Mouse (Mus musculus): ENCODE results near the gene Cdc42ep4. TPM values are rescaled to one million over a fixed set of nuclear protein-coding genes. Genes with fewer than 3 reads are reported as not detected.

The Cdc42ep4 gene
- total and polyA plus RNA-seq, 3 experiments, result 2.3 to 8.1 (median 3.4) TPM

DNA sequence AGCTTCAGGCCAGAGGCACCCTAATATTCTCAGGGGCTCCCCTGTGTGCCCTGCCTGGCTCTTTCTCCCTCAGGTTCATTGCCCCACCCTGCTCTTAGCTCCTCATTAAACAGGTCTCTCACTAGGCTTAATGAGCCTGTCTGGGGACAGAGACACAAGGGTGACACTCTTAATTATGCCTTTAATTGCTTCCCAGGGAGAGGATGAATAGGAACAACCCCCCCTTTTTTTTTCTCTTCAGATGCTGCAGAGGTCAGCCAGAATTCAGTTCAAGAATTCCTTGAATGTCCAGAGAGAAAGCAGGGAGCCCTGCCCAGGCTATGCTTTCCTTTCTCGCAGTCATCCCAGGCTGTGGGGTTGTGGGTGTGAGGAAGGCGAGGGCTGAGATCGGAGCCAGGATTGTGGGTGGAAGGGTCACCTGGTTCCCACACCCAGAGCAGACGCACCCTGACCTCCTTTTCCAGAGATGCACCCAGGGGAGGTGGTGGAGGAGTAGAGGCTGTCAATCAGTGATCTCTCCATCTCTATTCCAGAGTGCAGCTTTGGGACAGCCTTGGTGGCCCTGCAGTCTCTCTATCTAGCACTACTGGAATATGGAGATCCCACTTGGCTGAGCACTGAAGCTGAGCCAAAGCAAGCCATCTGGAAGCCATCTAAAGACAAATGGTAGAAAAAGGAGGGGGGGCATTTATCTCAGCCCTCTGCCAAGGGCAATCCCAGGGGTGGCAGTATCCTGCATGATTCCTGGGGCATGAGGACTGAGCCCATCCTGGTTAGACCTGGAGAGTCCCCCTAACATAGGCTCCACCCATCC, 26.2 kb downstream of the Cdc42ep4 start:
- TF ChIP-seq ZKSCAN1 (IDR thresholded peaks at IDR 0.05; ENCODE audit: borderline replicate concordance, low read depth, low read length) (no peak), USF2 (conservative IDR thresholded peaks at IDR 0.05; ENCODE audit: low read depth, low read length) (no peak), MYC (IDR thresholded peaks at IDR 0.05; ENCODE audit: low read depth, low read length) (no peak), ETS1 (conservative IDR thresholded peaks at IDR 0.05; ENCODE audit: low read depth, low read length) (no peak), PAX5 (IDR thresholded peaks at IDR 0.05; ENCODE audit: low read length) (no peak), MAX (IDR thresholded peaks at IDR 0.05; ENCODE audit: low read length) (no peak), CTCF (conservative IDR thresholded peaks at IDR 0.05 in 1 of 2, IDR thresholded peaks at IDR 0.05 in 1 of 2; ENCODE audit: low read depth in 2 of 2, low read length in 2 of 2) (no peak), POLR2AphosphoS2 (IDR thresholded peaks at IDR 0.05; ENCODE audit: low read depth, low read length) (no peak), ZNF384 (IDR thresholded peaks at IDR 0.05; ENCODE audit: low read depth, low read length) (no peak), GABPA (IDR thresholded peaks at IDR 0.05; ENCODE audit: insufficient replicate concordance, low read depth, low read length) (no peak), MEF2A (IDR thresholded peaks at IDR 0.05; ENCODE audit: borderline replicate concordance, low read depth, low read length) (no peak), EP300 (IDR thresholded peaks at IDR 0.05; ENCODE audit: low read length) (no peak), JUN (IDR thresholded peaks at IDR 0.05; ENCODE audit: insufficient read depth, low read depth, low read length) (no peak), NELFE (IDR thresholded peaks at IDR 0.05; ENCODE audit: low read depth, low read length) (no peak), IRF4 (IDR thresholded peaks at IDR 0.05; ENCODE audit: low read depth, low read length) (no peak), ZMIZ1 (IDR thresholded peaks at IDR 0.05; ENCODE audit: low read depth, low read length) (no peak)

GRCm38 (mm10) chr11:113722405-113723090, 29.1 kb downstream of the Cdc42ep4 start:
- in situ Hi-C loops (cut with MboI; ENCODE audit: low pct_ligation_motif_present, low pct_unique_long_range_greater_than_20kb, low sequenced_read_pairs) (loop anchor here (25.0 kb wide), 1 partner anchor 940 kb away; the partner anchor contains the start of gene Rpl38), dilution Hi-C loops (cut with MboI; ENCODE audit: extremely low pct_ligation_motif_present, extremely low pct_unique_long_range_greater_than_20kb, low sequenced_read_pairs) (no loop called here)
- DNase-seq (ENCODE audit: extremely low read depth), result no peak

More for the DNA sequence above, 26.2 kb downstream of the Cdc42ep4 start:
- Histone ChIP-seq H3K27ac (ENCODE audit: insufficient read depth, low read depth) (no peak overlapping the region), H3K9me3 (replicated peaks; ENCODE audit: low read length) (no peaks in the 10 kb centered on the region), H3K36me3 (replicated peaks in 1 of 2; ENCODE audit: control insufficient read depth in 1 of 2, insufficient read depth in 1 of 2, low read length in 1 of 2) (peaks cover 6 to 30% of the 10 kb centered on the region in 2 experiments), H3K4me1 (ENCODE audit: control insufficient read depth in 1 of 2, insufficient read depth in 2 of 2) (peaks cover 0 to 12% of the 10 kb centered on the region in 2 experiments; a peak in 2 of 4 replicates), H3K4me2 (ENCODE audit: insufficient read depth, low read depth, poor library complexity, severe bottlenecking) (no peak overlapping the region), H3K9ac (ENCODE audit: insufficient read depth, low read depth) (no peak overlapping the region), H3K4me3 (replicated peaks in 1 of 3; ENCODE audit: low read depth in 2 of 3, low read length in 2 of 3, poor library complexity in 1 of 3) (no peak overlapping the region), H3K27me3 (replicated peaks) (no peaks in the 10 kb centered on the region), H3K79me2 (replicated peaks; ENCODE audit: control insufficient read depth, extremely low read depth, insufficient read depth, poor library complexity, severe bottlenecking) (no peaks in the 10 kb centered on the region)
- dilution Hi-C loops (cut with MboI; ENCODE audit: extremely low pct_ligation_motif_present, extremely low pct_unique_long_range_greater_than_20kb, low sequenced_read_pairs), result no loop called here
- DNase-seq (ENCODE audit: extremely low read depth), result no peak
- in situ Hi-C loops (cut with MboI; ENCODE audit: low pct_ligation_motif_present, low pct_unique_long_range_greater_than_20kb, low sequenced_read_pairs), result no loop called here

More at GRCm38 (mm10) chr11:113722405-113723090, 29.1 kb downstream of the Cdc42ep4 start:
- H3K27ac ChIP-seq (ENCODE audit: insufficient read depth, low read depth), result no peak overlapping the region
- no peak overlapping the region for H3K9ac ChIP-seq (ENCODE audit: insufficient read depth, low read depth)
- H3K36me3 ChIP-seq (replicated peaks in 1 of 2; ENCODE audit: control insufficient read depth in 1 of 2, insufficient read depth in 1 of 2, low read length in 1 of 2), result peaks cover 0 to 11% of the 10 kb centered on the region in 2 experiments
- no peaks in the 10 kb centered on the region for H3K4me1 ChIP-seq (ENCODE audit: control insufficient read depth in 1 of 2, insufficient read depth in 2 of 2)
- no peaks in the 10 kb centered on the region for H3K27me3 ChIP-seq (replicated peaks)
- no peaks in the 10 kb centered on the region for H3K79me2 ChIP-seq (replicated peaks; ENCODE audit: control insufficient read depth, extremely low read depth, insufficient read depth, poor library complexity, severe bottlenecking)
- TF ChIP-seq PAX5 (IDR thresholded peaks at IDR 0.05; ENCODE audit: low read length) (no peak), TCF12 (IDR thresholded peaks at IDR 0.05; ENCODE audit: low read depth, low read length) (no peak), TBP (conservative IDR thresholded peaks at IDR 0.05; ENCODE audit: low read depth, low read length) (no peak)
- no peaks in the 10 kb centered on the region for H3K9me3 ChIP-seq (replicated peaks; ENCODE audit: low read length)
- no peak overlapping the region for H3K4me3 ChIP-seq (replicated peaks in 1 of 3; ENCODE audit: low read depth in 2 of 3, low read length in 2 of 3, poor library complexity in 1 of 3)
- H3K4me2 ChIP-seq (ENCODE audit: insufficient read depth, low read depth, poor library complexity, severe bottlenecking), result no peak overlapping the region
